Mouse (Mus musculus) stomach, embryonic 15.5 days (tissue): ENCODE data around the gene Ctrl. TPM values are rescaled to one million over a fixed set of nuclear protein-coding genes. Genes with fewer than 3 reads are reported as not detected.

Experiments used
- ATAC-seq: fragments of 200-750 bp; cut with Nextera tagmentation; 2 replicates; pipeline ENCODE4 v1.8.0; 2017; ENCODE audit warnings: low read depth, moderate number of reproducible peaks, moderate TSS enrichment; ENCODE audit not compliant: insufficient read depth, low FRiP score
- H3K27ac ChIP-seq: fragments of 300-500 bp; sonication (generic); 2 replicates; pipeline ENCODE4 v1.5.1; 2015; ENCODE audit warnings: mild to moderate bottlenecking, inconsistent platforms
- H3K27me3 ChIP-seq: fragments of 300-500 bp; sonication (generic); replicated peaks from 2 replicates; pipeline ENCODE4 v1.6.1; 2015; ENCODE audit warnings: inconsistent platforms
- H3K36me3 ChIP-seq: fragments of 300-500 bp; sonication (generic); 2 replicates; pipeline ENCODE4 v1.6.1; 2015; ENCODE audit warnings: inconsistent platforms
- H3K4me1 ChIP-seq: fragments of 300-500 bp; sonication (generic); 2 replicates; pipeline ENCODE4 v1.6.1; 2015; ENCODE audit warnings: inconsistent platforms
- H3K4me2 ChIP-seq: fragments of 300-500 bp; sonication (generic); 2 replicates; pipeline ENCODE4 v1.6.1; 2015; ENCODE audit warnings: mild to moderate bottlenecking, inconsistent platforms
- H3K4me3 ChIP-seq: fragments of 300-500 bp; sonication (generic); replicated peaks from 2 replicates; pipeline ENCODE4 v1.5.1; 2015; ENCODE audit warnings: inconsistent platforms
- H3K9ac ChIP-seq: fragments of 300-500 bp; sonication (generic); 2 replicates; pipeline ENCODE4 v1.6.1; 2015; ENCODE audit warnings: inconsistent platforms
- H3K9me3 ChIP-seq: fragments of 300-500 bp; sonication (generic); 2 replicates; pipeline ENCODE4 v1.6.1; 2016; ENCODE audit warnings: inconsistent platforms
- WGBS: fragments of 180-500 bp; shearing (Covaris S2); methylation state at CpG from one replicate; pipeline ENCODE4 v1.1.7; 2015; 5-methylcytosine and 5-hydroxymethylcytosine counted together
- polyA plus RNA-seq: library from polyadenylated mRNA; unstranded; fragments of >200 nt; fragmentation: Nextera tagmentation; extraction: Ambion mirVana; gene quantifications from 2 replicates; pipeline ENCODE4 v1.2.1, GENCODE M21; 2015

The Ctrl gene
- polyA plus RNA-seq, 1 experiment from 2014 or later = 3.8 TPM

DNA sequence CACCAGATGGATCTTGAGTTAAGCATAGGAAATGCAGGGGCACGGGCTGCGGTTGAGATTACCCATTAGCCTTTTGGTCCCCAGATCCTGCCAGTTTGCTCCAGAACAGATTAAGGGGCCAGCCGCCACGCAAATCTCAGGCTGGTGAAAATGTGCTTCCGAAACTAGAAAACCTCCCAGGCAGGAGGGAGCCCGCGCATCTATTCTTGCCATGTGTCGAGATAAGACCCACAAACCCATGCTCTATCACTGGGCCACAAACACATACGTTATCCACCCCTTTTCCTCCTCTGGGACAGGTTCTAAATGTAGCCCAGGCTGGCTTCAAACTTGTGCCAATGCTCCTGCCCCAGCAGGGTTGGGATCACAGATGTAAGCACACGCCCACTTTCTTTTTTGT lies 27.9 kb upstream of the Ctrl start:
- Histone ChIP-seq H3K4me2 (no peak overlapping the region), H3K27ac (no peak overlapping the region), H3K27me3 (no peaks in the 10 kb centered on the region), H3K36me3 (0 out of 2 replicates have a peak, but pooled peaks cover 3% of the 10 kb centered on the region), H3K9me3 (no peaks in the 10 kb centered on the region), H3K9ac (no peak overlapping the region), H3K4me1 (peaks cover 23% of the 10 kb centered on the region), H3K4me3 (no peak overlapping the region)
- WGBS = 78% methylated on average over 10 of the region's 10 CpGs
- no peak for ATAC-seq

DNA sequence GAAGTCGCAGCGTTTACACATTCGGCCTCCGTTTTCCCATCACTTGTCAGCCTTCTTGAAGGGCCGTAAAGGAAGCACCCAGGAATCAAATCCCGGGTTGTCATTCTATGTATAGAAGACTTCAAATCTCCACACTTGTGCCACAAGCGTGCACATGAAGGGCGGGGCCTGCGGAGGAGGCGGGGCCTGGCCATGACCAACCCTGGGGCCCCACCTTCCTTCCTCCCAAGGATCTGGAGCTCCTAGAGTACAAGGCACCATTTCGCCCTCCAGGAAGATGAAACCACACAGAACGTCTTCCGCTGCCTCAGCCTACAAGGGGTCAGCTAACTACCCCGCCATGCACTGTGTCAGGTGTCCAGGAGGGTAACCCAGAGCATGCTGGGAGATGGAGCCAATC lies 27.4 kb upstream of the Ctrl start:
- Histone ChIP-seq H3K4me1 (peaks cover 21% of the 10 kb centered on the region), H3K36me3 (0 out of 2 replicates have a peak, but pooled peaks cover 3% of the 10 kb centered on the region), H3K4me2 (no peak overlapping the region), H3K9ac (no peak overlapping the region), H3K4me3 (no peak overlapping the region), H3K27me3 (no peaks in the 10 kb centered on the region), H3K9me3 (no peaks in the 10 kb centered on the region), H3K27ac (no peak overlapping the region)
- WGBS = 77% methylated on average over 14 of the region's 14 CpGs
- ATAC-seq = no peak

DNA sequence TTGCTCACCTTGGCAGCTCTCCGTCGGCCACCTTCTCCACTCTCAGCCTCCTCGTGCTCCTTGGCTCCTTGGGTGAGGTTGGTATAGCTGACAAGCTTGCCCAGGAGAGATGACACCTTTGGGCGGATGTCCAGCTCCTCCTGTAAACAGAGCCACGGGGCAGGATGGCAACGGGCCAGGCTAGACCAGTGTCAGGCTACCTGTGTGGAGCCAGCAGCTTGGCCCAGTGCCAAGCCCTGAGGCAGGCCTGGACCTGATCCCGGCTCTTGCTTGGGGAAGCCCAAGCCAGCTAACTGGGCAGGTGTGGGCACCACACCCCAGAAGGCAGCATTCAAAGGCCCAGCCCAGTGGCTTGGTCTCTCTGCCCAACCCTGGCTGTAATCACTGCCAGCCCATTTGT lies 25.7 kb upstream of the Ctrl start:
- Histone ChIP-seq H3K27ac (no peak overlapping the region), H3K36me3 (peaks cover 11% of the 10 kb centered on the region), H3K4me3 (no peak overlapping the region), H3K27me3 (no peaks in the 10 kb centered on the region), H3K4me2 (no peak overlapping the region), H3K9me3 (no peaks in the 10 kb centered on the region), H3K9ac (no peak overlapping the region), H3K4me1 (peaks cover 15% of the 10 kb centered on the region)
- peak; percentile 32; the same call in 1 of the 2 replicates for ATAC-seq
- 68% methylated on average over 7 of the region's 7 CpGs for WGBS

GRCm38 (mm10) chr8:105957813-105958212 lies 24.2 kb upstream of the Ctrl start:
- Histone ChIP-seq H3K27me3 (no peaks in the 10 kb centered on the region), H3K4me3 (no peak overlapping the region), H3K36me3 (peaks cover 11% of the 10 kb centered on the region), H3K9ac (no peak overlapping the region), H3K9me3 (no peaks in the 10 kb centered on the region), H3K27ac (no peak overlapping the region), H3K4me1 (peaks cover 9% of the 10 kb centered on the region; the same call in 1 of the 2 replicates), H3K4me2 (no peak overlapping the region)
- ATAC-seq = no peak
- WGBS = 63% methylated on average over 2 of the region's 4 CpGs

DNA sequence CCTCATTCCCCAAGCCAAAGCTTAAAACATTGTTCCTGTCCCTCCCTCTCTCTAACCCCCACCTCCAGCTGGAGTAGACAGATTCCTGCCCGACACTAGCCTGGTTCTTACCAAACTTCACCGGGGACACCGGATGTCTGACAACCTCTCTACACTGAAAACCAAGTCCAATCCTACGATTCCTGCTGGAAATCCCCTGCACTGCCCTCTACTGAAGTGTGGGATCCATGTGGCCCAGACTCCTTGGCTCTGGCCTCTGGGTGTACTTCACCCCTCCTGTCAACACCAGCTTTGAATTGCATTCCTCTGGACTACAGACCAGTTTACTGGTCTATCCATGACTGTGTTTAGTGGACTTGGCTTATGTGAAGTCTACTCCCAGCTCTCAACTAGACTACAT lies 22.9 kb upstream of the Ctrl start:
- Histone ChIP-seq H3K27ac (no peak overlapping the region), H3K27me3 (no peaks in the 10 kb centered on the region), H3K4me1 (peaks cover 8% of the 10 kb centered on the region; the same call in 1 of the 2 replicates), H3K4me3 (no peak overlapping the region), H3K36me3 (peaks cover 16% of the 10 kb centered on the region), H3K9ac (no peak overlapping the region), H3K9me3 (no peaks in the 10 kb centered on the region), H3K4me2 (no peak overlapping the region)
- no peak for ATAC-seq
- WGBS = 81% methylated on average over 4 of the region's 4 CpGs

- 37% methylated on average over 7 of the region's 7 CpGs for WGBS
- Histone ChIP-seq H3K9ac (no peak overlapping the region), H3K27me3 (no peaks in the 10 kb centered on the region), H3K4me1 (0 out of 2 replicates have a peak, but pooled peaks cover 10% of the 10 kb centered on the region), H3K36me3 (peaks cover 45% of the 10 kb centered on the region), H3K4me2 (no peak overlapping the region), H3K27ac (no peak overlapping the region), H3K9me3 (no peaks in the 10 kb centered on the region), H3K4me3 (no peak overlapping the region)
- ATAC-seq = peak; percentile 59
Observed at GRCm38 (mm10) chr8:105951057-105951659, 17.5 kb upstream of the Ctrl start.

DNA sequence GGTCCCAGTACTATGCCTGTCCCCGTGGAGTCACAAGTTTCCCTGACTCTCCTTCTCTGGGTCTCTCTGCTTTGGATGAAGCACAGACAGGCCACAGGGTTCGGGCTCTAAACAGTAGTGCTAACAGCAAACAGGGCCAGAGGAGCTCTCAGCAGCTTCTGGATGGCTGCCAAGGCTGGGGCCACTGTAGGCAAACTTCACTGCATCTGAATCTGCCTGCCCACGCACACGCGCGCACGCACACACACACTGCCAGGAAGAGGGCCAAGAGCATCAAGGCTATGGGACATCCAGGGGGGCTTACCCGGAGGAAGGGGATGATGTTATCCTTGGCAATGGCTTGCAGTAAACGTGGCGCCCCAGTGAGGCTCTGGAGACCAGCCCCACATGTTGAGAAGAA lies 15.7 kb upstream of the Ctrl start:
- Histone ChIP-seq H3K36me3 (peaks cover 49% of the 10 kb centered on the region), H3K4me3 (no peak overlapping the region), H3K9ac (no peak overlapping the region), H3K27ac (no peak overlapping the region), H3K4me2 (no peak overlapping the region), H3K27me3 (no peaks in the 10 kb centered on the region), H3K9me3 (no peaks in the 10 kb centered on the region), H3K4me1 (0 out of 2 replicates have a peak, but pooled peaks cover 10% of the 10 kb centered on the region)
- 46% methylated on average over 10 of the region's 10 CpGs for WGBS
- peak; percentile 19; the same call in 1 of the 2 replicates for ATAC-seq

GRCm38 (mm10) chr8:105943321-105943739 lies 9.7 kb upstream of the Ctrl start, which contains the start of gene Lcat:
Lcat (minus strand) TSS chr8:105943382.
- H3K4me3 ChIP-seq = no peak within 1 kb of the TSS
- ATAC-seq = no peak
- H3K4me2 ChIP-seq = no peak within 1 kb of the TSS
- WGBS = 76% methylated on average over 8 of the region's 8 CpGs
- no peak within 1 kb of the TSS for H3K27ac ChIP-seq
- peaks cover 4% of the 10 kb centered on the region; the same call in 1 of the 2 replicates for H3K4me1 ChIP-seq
- H3K36me3 ChIP-seq = peaks cover 52% of the 10 kb centered on the region
- no peaks in the 10 kb centered on the region for H3K27me3 ChIP-seq
- H3K9ac ChIP-seq = no peak within 1 kb of the TSS
- H3K9me3 ChIP-seq = no peaks in the 10 kb centered on the region

DNA sequence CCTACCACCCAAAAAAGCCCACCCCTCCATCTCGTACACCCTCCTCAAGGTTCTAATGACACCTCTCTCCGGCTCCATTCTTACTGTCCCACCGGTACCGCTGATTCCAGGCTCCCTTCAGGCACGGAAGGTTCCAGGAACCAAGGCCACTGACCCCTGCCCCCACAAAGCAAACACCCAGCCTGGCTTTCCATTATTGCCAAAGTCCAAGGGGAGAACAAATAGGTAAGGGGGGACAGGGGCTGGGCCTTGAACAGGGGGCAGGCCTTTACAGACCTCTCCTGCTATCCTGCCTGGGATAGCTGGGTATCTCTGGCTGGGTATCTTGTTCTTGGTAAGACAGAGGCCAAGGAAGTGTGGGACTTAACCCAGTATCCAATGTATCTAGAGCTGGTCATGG lies 8.9 kb upstream of the Ctrl start:
- no peaks in the 10 kb centered on the region for H3K27me3 ChIP-seq
- ATAC-seq = no peak

GRCm38 (mm10) chr8:105942026-105942425 lies 8.4 kb upstream of the Ctrl start:
- H3K36me3 ChIP-seq = peaks cover 40% of the 10 kb centered on the region
- H3K4me3 ChIP-seq = no peak overlapping the region
- 92% methylated on average over 11 of the region's 11 CpGs for WGBS
- no peak overlapping the region for H3K9ac ChIP-seq
- no peak overlapping the region for H3K27ac ChIP-seq
- H3K9me3 ChIP-seq = no peaks in the 10 kb centered on the region
- no peak for ATAC-seq
- H3K27me3 ChIP-seq = no peaks in the 10 kb centered on the region
- H3K4me2 ChIP-seq = no peak overlapping the region
- H3K4me1 ChIP-seq = peaks cover 8% of the 10 kb centered on the region

More for the DNA sequence above, 8.9 kb upstream of the Ctrl start:
- Histone ChIP-seq H3K9ac (no peak overlapping the region), H3K4me3 (no peak overlapping the region), H3K4me1 (peaks cover 8% of the 10 kb centered on the region), H3K9me3 (no peaks in the 10 kb centered on the region), H3K36me3 (peaks cover 44% of the 10 kb centered on the region), H3K4me2 (no peak overlapping the region), H3K27ac (no peak overlapping the region)
- WGBS = 94% methylated on average over 5 of the region's 5 CpGs

- H3K9me3 ChIP-seq = no peaks in the 10 kb centered on the region
- peak within 1 kb of the TSS; percentile 87 for H3K27ac ChIP-seq
- H3K4me1 ChIP-seq = peaks cover 16% of the 10 kb centered on the region
- whole genome bisulfite sequencing = 21% methylated on average over 4 of the region's 4 CpGs
- ATAC-seq = no peak
- H3K9ac ChIP-seq = peak within 1 kb of the TSS; percentile 76
- no peaks in the 10 kb centered on the region for H3K27me3 ChIP-seq
- H3K36me3 ChIP-seq = 0 out of 2 replicates have a peak, but pooled peaks cover 12% of the 10 kb centered on the region
- H3K4me3 ChIP-seq = peak within 1 kb of the TSS; percentile 96
- H3K4me2 ChIP-seq = peak within 1 kb of the TSS; percentile 93
Observed at GRCm38 (mm10) chr8:105938306-105938669, 4.6 kb upstream of the Ctrl start, which contains the start of gene Psmb10. Psmb10 (minus strand) TSS chr8:105938444.

- Histone ChIP-seq H3K9ac (peak overlapping the region; percentile 76), H3K27me3 (no peaks in the 10 kb centered on the region), H3K4me2 (peak overlapping the region; percentile 93), H3K4me3 (peak overlapping the region; percentile 96), H3K27ac (peak overlapping the region; percentile 87), H3K9me3 (no peaks in the 10 kb centered on the region), H3K36me3 (0 out of 2 replicates have a peak, but pooled peaks cover 8% of the 10 kb centered on the region), H3K4me1 (peaks cover 16% of the 10 kb centered on the region)
- no peak for ATAC-seq
- WGBS = under 1% methylated on average over 33 of the region's 33 CpGs
Observed at GRCm38 (mm10) chr8:105937496-105938305, 4.0 kb upstream of the Ctrl start.
